Mouse (Mus musculus) cerebellum, adult 9-10 months (tissue): ENCODE results near the gene Thy1.
A peak's percentile ranks its signal among the peaks of the same experiment; 100 is the strongest.

Experiments used
- DNase-seq: peaks from one replicate; pipeline ENCODE4 v3.0.0; 2022

Thy1 gene

GRCm38 (mm10) chr9:44084659-44085229 lies 41.6 kb downstream of the Thy1 start:
- DNase-seq = peak; percentile 94

DNA sequence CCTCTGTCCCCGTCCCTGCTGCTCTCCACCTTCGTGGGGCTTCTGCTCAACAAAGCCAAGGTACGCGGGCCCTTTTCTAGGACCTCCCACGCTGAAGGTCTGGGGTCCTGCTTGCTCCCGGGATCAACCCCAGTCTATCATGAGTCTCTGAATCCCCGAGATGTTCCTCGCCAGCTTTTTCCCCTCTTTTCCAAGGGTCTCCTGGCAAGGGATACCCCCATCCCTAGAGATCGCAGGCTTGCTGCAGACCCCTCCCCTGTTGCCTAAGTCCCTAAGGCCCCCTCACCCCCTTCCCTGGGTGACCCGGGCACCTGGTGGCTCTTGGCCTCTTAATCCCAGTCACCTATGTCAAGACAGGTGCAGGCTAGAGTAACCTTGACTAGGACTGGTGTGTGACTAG lies 42.1 kb downstream of the Thy1 start:
- peak; percentile 81 for DNase-seq

GRCm38 (mm10) chr9:44085741-44086665 lies 42.8 kb downstream of the Thy1 start:
- peak; percentile 97 for DNase-seq

DNA sequence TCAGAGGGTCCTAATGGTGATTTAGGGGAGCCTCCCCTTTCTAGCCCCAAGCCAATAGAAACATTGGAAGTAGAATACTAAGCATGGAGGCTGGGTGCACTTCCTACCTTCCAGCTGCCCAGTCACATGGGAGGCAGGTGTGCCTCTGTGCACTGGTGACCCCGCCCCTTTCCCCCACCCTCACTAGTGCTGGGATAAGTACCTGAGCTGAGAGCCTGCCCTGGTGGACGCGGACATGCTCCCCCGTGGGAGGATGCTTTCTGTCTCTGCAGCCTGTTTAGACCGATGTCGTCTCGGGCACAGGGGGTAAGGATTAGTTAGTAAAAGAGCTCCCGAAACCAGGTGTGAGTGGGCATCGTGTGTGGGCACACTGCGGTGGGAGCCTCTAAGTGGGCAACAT lies 43.8 kb downstream of the Thy1 start:
- DNase-seq = peak; percentile 61

GRCm38 (mm10) chr9:44087761-44088455 lies 44.7 kb downstream of the Thy1 start:
- DNase-seq = peak; percentile 72

- DNase-seq = no peak
These were observed 45.9 kb downstream of the Thy1 start for GRCm38 (mm10) chr9:44088877-44089608.

DNA sequence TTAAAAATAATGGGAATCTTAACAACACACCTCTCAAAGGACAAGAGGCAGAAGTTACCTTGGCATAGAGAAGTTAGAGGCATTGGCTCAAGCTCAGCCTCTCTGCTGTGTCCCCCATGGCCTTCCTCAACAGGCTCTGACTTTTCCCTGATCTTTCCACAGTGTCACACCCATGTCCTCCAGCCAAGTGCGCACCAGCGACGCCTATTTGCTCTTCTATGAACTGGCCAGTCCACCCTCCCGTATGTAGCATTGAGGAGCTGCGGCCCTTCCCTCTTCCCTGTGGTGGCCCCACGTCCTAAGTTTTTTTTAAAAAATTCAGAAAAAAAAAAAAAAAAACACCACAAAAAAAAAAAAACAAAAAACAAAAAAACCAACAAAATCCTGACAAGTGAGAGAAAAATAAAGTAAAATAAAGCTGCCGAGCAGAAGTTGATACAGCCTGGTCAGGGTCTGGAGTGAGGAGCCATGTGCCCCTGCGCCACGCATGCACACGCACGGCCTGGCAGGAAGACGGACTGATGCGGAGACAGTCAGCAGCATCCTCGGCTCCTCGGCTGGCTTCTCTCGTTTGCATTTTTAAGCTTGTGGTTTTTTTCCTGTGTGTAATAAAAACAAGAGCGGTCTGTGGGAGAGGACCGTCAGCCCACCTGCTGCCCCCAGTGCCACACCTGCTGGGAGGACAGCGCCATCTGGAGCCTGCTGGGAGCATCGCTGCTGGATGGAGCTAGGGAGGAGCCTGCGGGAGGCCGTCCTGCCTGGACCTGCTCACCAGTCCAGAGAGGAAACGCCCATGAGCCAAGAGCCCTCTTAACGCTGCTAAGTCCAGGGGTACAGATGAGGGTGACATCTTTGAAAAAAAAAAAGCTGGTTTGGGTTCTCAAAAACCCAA lies 50.7 kb downstream of the Thy1 start:
- DNase-seq = peak; percentile 89

GRCm38 (mm10) chr9:44094737-44095136 lies 51.6 kb downstream of the Thy1 start:
- DNase-seq = peak; percentile 37

DNA sequence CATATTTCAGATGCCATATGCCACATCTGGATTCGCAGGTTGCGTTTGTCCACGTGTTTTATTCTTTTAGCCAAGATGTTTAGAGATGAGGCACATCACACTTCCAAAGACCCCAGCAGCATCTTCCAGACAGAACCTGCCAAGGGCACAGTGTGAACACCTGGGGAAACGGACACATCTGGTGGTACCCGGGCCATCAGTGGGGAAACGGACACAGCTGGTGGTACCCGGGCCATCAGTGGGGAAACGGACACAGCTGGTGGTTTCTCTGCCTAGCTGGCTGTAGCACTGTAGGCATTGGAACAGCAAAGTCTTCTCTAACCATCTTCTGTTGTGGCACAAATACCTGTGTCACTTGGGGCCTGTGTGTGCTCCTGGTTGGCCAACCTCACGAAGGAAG lies 52.6 kb downstream of the Thy1 start:
- peak; percentile 45 for DNase-seq

- DNase-seq = peak; percentile 55
These were observed 53.4 kb downstream of the Thy1 start for GRCm38 (mm10) chr9:44096536-44096935.
